Mouse (Mus musculus): ENCODE results near the gene Ppcs. TPM values are rescaled to one million over a fixed set of nuclear protein-coding genes. Genes with fewer than 3 reads are reported as not detected.

The Ppcs gene
- polyA plus RNA-seq, 1 experiment: 27.8 TPM

DNA sequence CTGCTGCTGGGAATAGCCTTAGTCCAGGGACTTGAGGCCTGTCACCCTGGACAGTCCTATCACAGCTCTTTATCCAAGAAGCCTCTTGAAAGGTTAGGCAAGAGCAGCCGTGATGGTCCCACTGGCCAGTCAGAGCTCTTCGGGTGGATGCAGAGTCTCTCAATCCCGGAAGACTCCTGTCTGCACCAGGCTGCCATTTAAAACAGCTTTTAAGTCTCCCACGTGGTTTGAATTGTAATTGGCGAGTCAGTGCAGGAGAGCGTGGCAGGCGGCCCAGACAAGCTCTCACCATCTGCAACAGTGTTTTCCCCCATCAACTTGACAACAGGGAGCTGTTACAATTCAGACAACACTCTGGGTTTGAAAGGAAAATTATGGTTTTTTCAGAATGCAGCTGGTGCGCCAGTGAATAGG lies 38.5 kb upstream of the Ppcs start:
- Histone ChIP-seq H3K4me1 (ENCODE audit: control insufficient read depth, insufficient read depth, low read length) (no peaks in the 10 kb centered on the region), H3K27me3 (replicated peaks; ENCODE audit: control insufficient read depth, insufficient read depth, low read length) (no peaks in the 10 kb centered on the region), H3K36me3 (ENCODE audit: control insufficient read depth, insufficient read depth, low read length) (no peaks in the 10 kb centered on the region), H3K4me3 (ENCODE audit: insufficient read depth, low read depth, low read length) (no peak overlapping the region), H3K27ac (ENCODE audit: insufficient read depth, low read depth, low read length) (no peak overlapping the region)
- DNase-seq: peak; percentile 34
- TF ChIP-seq CTCF (conservative IDR thresholded peaks at IDR 0.05; ENCODE audit: insufficient read depth, insufficient read length, low read depth, low read length): no peak
- TF ChIP-seq POLR2A (IDR thresholded peaks at IDR 0.05; ENCODE audit: low read depth, low read length): no peak
- WGBS: 26% methylated on average over 8 of the region's 8 CpGs

DNA sequence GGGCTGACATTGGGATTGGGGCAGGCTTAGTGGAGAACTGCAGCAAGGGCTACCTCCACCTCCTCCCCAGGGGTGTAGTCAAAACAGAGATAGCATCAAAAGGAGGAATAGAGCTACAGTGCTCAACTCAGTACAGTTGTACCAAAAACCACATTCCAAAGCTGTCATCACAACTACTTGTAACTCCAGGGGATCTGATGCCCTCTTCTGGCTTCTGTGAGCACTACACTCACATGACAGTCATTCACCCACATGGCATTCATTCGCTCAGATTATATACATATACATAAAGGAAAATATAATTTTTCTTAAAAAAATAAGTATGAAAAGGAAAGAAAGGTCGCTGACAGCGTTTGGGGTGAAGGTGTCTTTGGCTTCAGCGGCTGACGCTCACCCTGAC lies 38.1 kb upstream of the Ppcs start:
- peak; percentile 33 for TF ChIP-seq CTCF (conservative IDR thresholded peaks at IDR 0.05; ENCODE audit: insufficient read depth, insufficient read length, low read depth, low read length)
- no peak for TF ChIP-seq POLR2A (IDR thresholded peaks at IDR 0.05; ENCODE audit: low read depth, low read length)
- 70% methylated on average over 5 of the region's 5 CpGs for WGBS
- Histone ChIP-seq H3K27me3 (replicated peaks; ENCODE audit: control insufficient read depth, insufficient read depth, low read length) (no peaks in the 10 kb centered on the region), H3K4me3 (ENCODE audit: insufficient read depth, low read depth, low read length) (no peak overlapping the region), H3K27ac (ENCODE audit: insufficient read depth, low read depth, low read length) (no peak overlapping the region), H3K4me1 (ENCODE audit: control insufficient read depth, insufficient read depth, low read length) (no peaks in the 10 kb centered on the region), H3K36me3 (ENCODE audit: control insufficient read depth, insufficient read depth, low read length) (no peaks in the 10 kb centered on the region)
- DNase-seq: peak; percentile 56

DNA sequence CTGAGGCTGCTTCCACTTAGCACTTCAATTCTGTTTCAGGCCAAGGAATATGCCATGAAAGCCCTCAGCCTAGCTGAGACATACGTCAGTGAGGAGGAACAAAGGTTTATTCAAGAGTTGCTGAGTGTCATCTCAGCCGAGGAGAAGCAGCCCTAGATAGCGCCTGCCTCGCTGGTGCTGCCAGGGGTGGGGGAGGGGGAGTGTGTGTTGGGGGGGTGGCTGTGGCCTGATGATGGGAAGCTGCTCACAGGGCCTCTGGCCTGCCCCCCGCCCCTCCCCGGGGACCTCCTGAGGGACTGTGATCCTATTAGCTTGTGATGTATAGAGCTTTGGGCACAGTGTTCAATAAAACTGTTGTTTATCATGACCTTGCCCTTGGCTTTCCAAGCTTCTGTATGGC lies 31.3 kb upstream of the Ppcs start:
- TF ChIP-seq POLR2A (IDR thresholded peaks at IDR 0.05; ENCODE audit: low read depth, low read length) (no peak), CTCF (conservative IDR thresholded peaks at IDR 0.05; ENCODE audit: insufficient read depth, insufficient read length, low read depth, low read length) (no peak)
- Histone ChIP-seq H3K36me3 (ENCODE audit: control insufficient read depth, insufficient read depth, low read length) (no peaks in the 10 kb centered on the region), H3K4me3 (ENCODE audit: insufficient read depth, low read depth, low read length) (no peak overlapping the region), H3K27me3 (replicated peaks; ENCODE audit: control insufficient read depth, insufficient read depth, low read length) (no peaks in the 10 kb centered on the region), H3K27ac (ENCODE audit: insufficient read depth, low read depth, low read length) (no peak overlapping the region), H3K4me1 (ENCODE audit: control insufficient read depth, insufficient read depth, low read length) (no peaks in the 10 kb centered on the region)
- WGBS: 32% methylated on average over 6 of the region's 6 CpGs
- DNase-seq: no peak

DNA sequence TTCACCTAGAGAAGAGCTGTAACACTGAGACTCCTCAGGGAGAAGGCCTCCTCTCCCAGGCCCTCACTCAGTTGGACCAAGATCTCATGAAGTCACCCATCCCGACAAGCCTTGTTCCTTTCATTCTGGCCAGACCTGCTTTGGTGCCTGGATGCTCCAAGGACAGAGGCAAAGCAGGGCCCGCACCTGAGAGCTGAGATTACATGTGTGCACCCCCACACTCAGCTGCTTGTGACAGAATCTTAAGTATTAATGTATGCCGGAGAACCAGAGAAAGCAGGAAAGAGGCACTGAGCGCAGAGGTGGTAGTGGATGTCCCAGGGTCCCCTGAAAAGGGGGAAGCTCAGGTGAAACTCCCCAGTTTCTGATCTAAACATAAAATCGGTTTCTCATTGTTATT lies 30.9 kb upstream of the Ppcs start:
- Histone ChIP-seq H3K27ac (ENCODE audit: insufficient read depth, low read depth, low read length) (no peak overlapping the region), H3K4me3 (ENCODE audit: insufficient read depth, low read depth, low read length) (no peak overlapping the region), H3K4me1 (ENCODE audit: control insufficient read depth, insufficient read depth, low read length) (no peaks in the 10 kb centered on the region), H3K36me3 (ENCODE audit: control insufficient read depth, insufficient read depth, low read length) (no peaks in the 10 kb centered on the region), H3K27me3 (replicated peaks; ENCODE audit: control insufficient read depth, insufficient read depth, low read length) (no peaks in the 10 kb centered on the region)
- 77% methylated on average over 5 of the region's 5 CpGs for WGBS
- no peak for TF ChIP-seq CTCF (conservative IDR thresholded peaks at IDR 0.05; ENCODE audit: insufficient read depth, insufficient read length, low read depth, low read length)
- TF ChIP-seq POLR2A (IDR thresholded peaks at IDR 0.05; ENCODE audit: low read depth, low read length): no peak
- DNase-seq: no peak

DNA sequence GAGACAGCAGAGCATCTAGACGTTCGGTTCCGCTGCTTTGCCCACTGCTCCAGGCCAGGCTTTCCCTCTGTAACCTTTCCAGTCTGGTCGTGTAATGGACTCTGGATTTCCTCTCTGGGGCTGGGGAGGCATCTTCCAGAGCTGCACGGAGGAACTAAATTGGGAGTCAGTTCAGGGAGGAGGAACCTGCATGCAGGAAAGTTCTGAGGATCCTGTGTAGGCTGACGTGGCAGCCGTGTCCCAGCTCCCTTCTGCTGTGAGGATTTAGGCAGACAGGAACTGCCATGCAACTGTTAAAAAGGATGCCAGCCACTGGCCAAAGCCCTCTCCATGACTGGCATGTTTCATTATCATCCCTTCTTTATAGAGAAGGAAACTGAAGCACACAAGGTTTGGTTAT lies 28.2 kb upstream of the Ppcs start:
- no peak for TF ChIP-seq POLR2A (IDR thresholded peaks at IDR 0.05; ENCODE audit: low read depth, low read length)
- TF ChIP-seq CTCF (conservative IDR thresholded peaks at IDR 0.05; ENCODE audit: insufficient read depth, insufficient read length, low read depth, low read length): no peak
- no peak for DNase-seq
- Histone ChIP-seq H3K27ac (ENCODE audit: insufficient read depth, low read depth, low read length) (no peak overlapping the region), H3K27me3 (replicated peaks; ENCODE audit: control insufficient read depth, insufficient read depth, low read length) (no peaks in the 10 kb centered on the region), H3K36me3 (ENCODE audit: control insufficient read depth, insufficient read depth, low read length) (no peaks in the 10 kb centered on the region), H3K4me3 (ENCODE audit: insufficient read depth, low read depth, low read length) (no peak overlapping the region), H3K4me1 (ENCODE audit: control insufficient read depth, insufficient read depth, low read length) (no peaks in the 10 kb centered on the region)
- 58% methylated on average over 7 of the region's 7 CpGs for WGBS

DNA sequence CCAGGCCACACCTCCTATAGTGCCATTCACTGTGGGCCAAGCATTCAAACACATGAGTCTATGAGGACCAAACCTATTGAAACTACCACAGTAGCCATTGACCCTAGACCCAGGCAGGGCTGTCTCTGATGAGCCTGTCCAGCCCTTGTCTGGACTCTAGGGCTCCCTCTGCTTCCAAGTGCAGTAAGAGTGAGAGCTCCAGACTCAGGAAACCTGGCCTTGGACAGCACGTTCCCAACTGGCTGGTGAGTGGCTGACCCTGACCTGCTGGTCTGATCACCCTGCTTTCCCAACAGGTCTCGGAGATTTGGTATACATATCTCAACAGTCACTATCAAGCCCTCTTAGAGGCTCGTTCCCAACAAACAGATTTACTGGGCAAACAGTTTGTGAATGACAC lies 25.6 kb upstream of the Ppcs start:
- no peak for DNase-seq
- no peaks in the 10 kb centered on the region for H3K36me3 ChIP-seq (ENCODE audit: control insufficient read depth, insufficient read depth, low read length)
- H3K27ac ChIP-seq (ENCODE audit: insufficient read depth, low read depth, low read length): no peak overlapping the region
- no peaks in the 10 kb centered on the region for H3K4me1 ChIP-seq (ENCODE audit: control insufficient read depth, insufficient read depth, low read length)
- no peaks in the 10 kb centered on the region for H3K27me3 ChIP-seq (replicated peaks; ENCODE audit: control insufficient read depth, insufficient read depth, low read length)
- TF ChIP-seq CTCF (conservative IDR thresholded peaks at IDR 0.05; ENCODE audit: insufficient read depth, insufficient read length, low read depth, low read length): no peak
- H3K4me3 ChIP-seq (ENCODE audit: insufficient read depth, low read depth, low read length): no peak overlapping the region
- 89% methylated on average over 3 of the region's 3 CpGs for WGBS

DNA sequence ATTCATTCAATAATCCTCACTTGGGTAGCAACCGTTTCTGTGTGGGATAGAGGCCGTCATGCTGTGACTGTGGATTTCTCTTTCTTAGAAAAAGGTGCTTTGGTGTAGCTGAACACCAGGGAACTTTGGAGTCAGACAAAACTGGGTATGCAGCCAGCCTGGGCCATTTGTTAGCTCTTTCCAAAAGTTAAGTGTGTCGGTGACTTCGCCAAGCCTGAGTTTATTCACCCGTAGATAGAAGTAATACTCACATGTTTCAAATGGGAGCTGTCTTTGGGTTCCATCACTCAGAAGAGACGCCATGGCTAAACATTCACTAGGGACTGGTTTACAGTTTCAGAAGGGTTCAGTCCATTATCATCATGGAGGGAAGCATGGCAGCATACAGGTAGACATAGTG lies 25.0 kb upstream of the Ppcs start:
- 80% methylated on average over 6 of the region's 6 CpGs for WGBS
- DNase-seq: peak; percentile 74
- Histone ChIP-seq H3K4me3 (ENCODE audit: insufficient read depth, low read depth, low read length) (no peak overlapping the region), H3K27ac (ENCODE audit: insufficient read depth, low read depth, low read length) (no peak overlapping the region), H3K27me3 (replicated peaks; ENCODE audit: control insufficient read depth, insufficient read depth, low read length) (no peaks in the 10 kb centered on the region), H3K4me1 (ENCODE audit: control insufficient read depth, insufficient read depth, low read length) (no peaks in the 10 kb centered on the region), H3K36me3 (ENCODE audit: control insufficient read depth, insufficient read depth, low read length) (no peaks in the 10 kb centered on the region)
- TF ChIP-seq CTCF (conservative IDR thresholded peaks at IDR 0.05; ENCODE audit: insufficient read depth, insufficient read length, low read depth, low read length): no peak
- TF ChIP-seq POLR2A (IDR thresholded peaks at IDR 0.05; ENCODE audit: low read depth, low read length): no peak

DNA sequence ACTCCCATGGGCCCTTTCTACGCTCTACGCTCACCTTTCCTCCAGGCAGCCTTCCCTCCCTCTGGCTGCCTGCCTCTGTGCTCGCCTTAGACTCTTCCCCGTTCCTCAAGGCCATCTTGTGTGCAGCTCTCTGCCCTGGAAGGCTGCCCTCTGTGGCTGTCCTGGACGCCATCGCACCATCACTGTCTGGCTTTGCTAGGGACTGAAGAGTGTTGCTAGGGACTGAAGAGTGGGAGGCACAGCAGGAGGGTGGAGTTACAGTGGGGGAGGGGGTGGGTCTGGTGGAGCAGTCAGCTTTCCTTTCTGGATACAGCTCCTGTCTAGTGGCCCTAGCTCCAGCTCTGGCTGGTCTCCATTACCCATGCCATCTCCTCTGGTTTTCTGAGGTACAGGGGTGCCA lies 20.3 kb upstream of the Ppcs start:
- no peak for DNase-seq
- Histone ChIP-seq H3K27ac (ENCODE audit: insufficient read depth, low read depth, low read length) (no peak overlapping the region), H3K4me3 (ENCODE audit: insufficient read depth, low read depth, low read length) (no peak overlapping the region), H3K36me3 (ENCODE audit: control insufficient read depth, insufficient read depth, low read length) (no peaks in the 10 kb centered on the region), H3K4me1 (ENCODE audit: control insufficient read depth, insufficient read depth, low read length) (no peaks in the 10 kb centered on the region), H3K27me3 (replicated peaks; ENCODE audit: control insufficient read depth, insufficient read depth, low read length) (no peaks in the 10 kb centered on the region)
- TF ChIP-seq POLR2A (IDR thresholded peaks at IDR 0.05; ENCODE audit: low read depth, low read length): no peak
- TF ChIP-seq CTCF (conservative IDR thresholded peaks at IDR 0.05; ENCODE audit: insufficient read depth, insufficient read length, low read depth, low read length): no peak
- WGBS: 41% methylated on average over 6 of the region's 6 CpGs
